Comparison of ENCODE assay signal across 10 mouse cellular contexts in the genomic region with DNA sequence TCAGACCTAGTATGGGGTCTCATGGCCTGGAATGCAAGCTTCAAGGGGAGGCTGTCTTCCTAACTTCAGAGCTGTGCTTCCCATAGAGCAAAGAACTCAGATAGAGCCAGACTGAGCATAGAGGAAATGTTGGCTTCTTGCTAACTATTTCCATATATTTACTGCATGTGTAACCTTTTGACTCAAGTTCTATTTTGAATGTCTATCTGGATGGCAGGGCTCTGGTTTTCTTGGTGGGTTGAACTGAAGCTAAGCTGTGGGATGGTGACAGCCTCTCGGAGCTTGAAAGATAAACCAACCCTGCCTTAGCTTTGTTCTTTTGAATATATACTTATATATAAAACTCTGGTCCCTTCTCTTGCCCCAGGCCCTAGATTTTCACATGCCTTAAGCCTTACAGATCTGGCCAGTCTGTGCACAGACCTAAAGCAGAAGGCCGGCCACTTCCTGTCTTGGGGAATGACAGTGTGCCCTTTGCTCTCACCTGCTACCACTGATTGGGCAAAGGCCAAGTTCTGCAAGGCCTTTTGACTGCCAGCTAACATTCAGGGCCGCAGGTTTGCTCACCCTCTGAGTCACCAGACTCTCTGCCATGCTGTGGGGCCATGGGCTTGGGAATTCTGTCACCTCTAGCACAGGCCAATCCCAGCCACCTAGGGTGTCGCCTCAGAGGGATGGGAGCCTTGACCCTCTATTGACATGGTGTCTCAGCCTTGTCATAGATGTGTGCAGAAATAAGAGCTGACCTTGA. TPM values are rescaled to one million over a fixed set of nuclear protein-coding genes. Genes with fewer than 3 reads are reported as not detected.
A peak's percentile ranks its signal among the peaks of the same experiment; 100 is the strongest.
DNase-seq lines count a peak whose midpoint lies in the region; ATAC-seq and TF ChIP-seq lines count a peak whose summit lies in the region.
"Had no signal": no experiment of that assay in that cellular context is flagged by ENCODE, and none has a peak within 500 bp of the region (broad histone marks: within the 10 kb centered on the region; RNA-seq: fewer than 3 reads in every experiment).

No protein-coding gene starts in this region.

- H3K27me3 ChIP-seq in heart, embryonic 12.5 days (replicated peaks) = no peaks in the 10 kb centered on the region
- H3K27me3 ChIP-seq in embryonic facial prominence, embryonic 10.5 days (replicated peaks; ENCODE audit: low read depth, poor library complexity, severe bottlenecking) = no peaks in the 10 kb centered on the region
- H3K27me3 ChIP-seq in kidney, embryonic 16.5 days (ENCODE audit: insufficient read depth, low read length) = no peaks in the 10 kb centered on the region
- H3K27me3 ChIP-seq in lung, postnatal 0 days (replicated peaks; ENCODE audit: insufficient read depth, low read length) = no peaks in the 10 kb centered on the region
- H3K27me3 ChIP-seq in hindbrain, embryonic 11.5 days (ENCODE audit: control insufficient read depth, insufficient read depth, low read length) = no peaks in the 10 kb centered on the region
- H3K27me3 ChIP-seq: hindbrain, embryonic 12.5 days; megakaryocyte, embryonic 14.5 days had no signal

- no peaks in the 10 kb centered on the region for H3K36me3 ChIP-seq in heart, embryonic 12.5 days
- H3K36me3 ChIP-seq in embryonic facial prominence, embryonic 10.5 days (replicated peaks) = no peaks in the 10 kb centered on the region
- no peaks in the 10 kb centered on the region for H3K36me3 ChIP-seq in kidney, embryonic 16.5 days (ENCODE audit: insufficient read depth, low read length)
- H3K36me3 ChIP-seq in lung, postnatal 0 days (ENCODE audit: insufficient read depth, low read length) = no peaks in the 10 kb centered on the region
- no peaks in the 10 kb centered on the region for H3K36me3 ChIP-seq in hindbrain, embryonic 11.5 days (ENCODE audit: control insufficient read depth, insufficient read depth, low read length)
- H3K36me3 ChIP-seq: hindbrain, embryonic 12.5 days had no signal

- no peak for TF ChIP-seq EP300 in lung, postnatal 0 days (IDR thresholded peaks at IDR 0.05)

- TF ChIP-seq CTCF in lung, postnatal 0 days (IDR thresholded peaks at IDR 0.05) = no peak

- no peak overlapping the region for H3K4me3 ChIP-seq in heart, embryonic 12.5 days
- no peak overlapping the region for H3K4me3 ChIP-seq in embryonic facial prominence, embryonic 10.5 days
- H3K4me3 ChIP-seq in kidney, embryonic 16.5 days (ENCODE audit: low read length) = no peak overlapping the region
- no peak overlapping the region for H3K4me3 ChIP-seq in lung, postnatal 0 days (ENCODE audit: low read depth, low read length)
- H3K4me3 ChIP-seq in hindbrain, embryonic 11.5 days (ENCODE audit: low read depth, low read length) = no peak overlapping the region
- H3K4me3 ChIP-seq: hindbrain, embryonic 12.5 days had no signal

- ATAC-seq in heart, embryonic 12.5 days (ENCODE audit: insufficient number of reproducible peaks, low FRiP score) = no peak; the same call in 1 of the 2 replicates
- ATAC-seq in kidney, embryonic 16.5 days (ENCODE audit: low FRiP score, low TSS enrichment) = no peak
- ATAC-seq in lung, postnatal 0 days = peak; percentile 30
- no peak for ATAC-seq in hindbrain, embryonic 11.5 days (ENCODE audit: low FRiP score)

- peaks cover 3% of the 10 kb centered on the region; the same call in 1 of the 2 replicates for H3K9me3 ChIP-seq in heart, embryonic 12.5 days (replicated peaks)
- H3K9me3 ChIP-seq in embryonic facial prominence, embryonic 10.5 days = no peaks in the 10 kb centered on the region
- H3K9me3 ChIP-seq in kidney, embryonic 16.5 days (ENCODE audit: low read length) = no peaks in the 10 kb centered on the region
- H3K9me3 ChIP-seq in lung, postnatal 0 days (ENCODE audit: low read length) = no peaks in the 10 kb centered on the region
- no peaks in the 10 kb centered on the region for H3K9me3 ChIP-seq in hindbrain, embryonic 11.5 days (ENCODE audit: control insufficient read depth, low read length)
- H3K9me3 ChIP-seq: hindbrain, embryonic 12.5 days; megakaryocyte, embryonic 14.5 days had no signal

- no peak overlapping the region for H3K4me2 ChIP-seq in heart, embryonic 12.5 days
- H3K4me2 ChIP-seq in kidney, embryonic 16.5 days (replicated peaks; ENCODE audit: low read depth, low read length) = no peak overlapping the region
- no peak overlapping the region for H3K4me2 ChIP-seq in lung, postnatal 0 days (replicated peaks; ENCODE audit: low read depth, low read length)
- no peak overlapping the region for H3K4me2 ChIP-seq in hindbrain, embryonic 11.5 days (replicated peaks; ENCODE audit: low read depth, low read length)
- H3K4me2 ChIP-seq: hindbrain, embryonic 12.5 days had no signal

- 0 out of 2 replicates have a peak overlapping the region, but pooled peaks have one; percentile 12 for H3K27ac ChIP-seq in heart, embryonic 12.5 days (ENCODE audit: poor library complexity, severe bottlenecking)
- peak overlapping the region; percentile 14; the same call in 1 of the 2 replicates for H3K27ac ChIP-seq in embryonic facial prominence, embryonic 10.5 days (replicated peaks)
- peak overlapping the region; percentile 82 for H3K27ac ChIP-seq in kidney, embryonic 16.5 days (ENCODE audit: low read length)
- peak overlapping the region; percentile 48 for H3K27ac ChIP-seq in lung, postnatal 0 days (ENCODE audit: low read length)
- H3K27ac ChIP-seq in hindbrain, embryonic 11.5 days (ENCODE audit: low read depth, low read length) = no peak overlapping the region
- H3K27ac ChIP-seq: hindbrain, embryonic 12.5 days had no signal

- DNase-seq in heart, postnatal 25 days (ENCODE audit: low spot score) = no peak
- no peak for DNase-seq in embryonic facial prominence, embryonic 10.5 days (ENCODE audit: low spot score)
- DNase-seq in lung, postnatal 0 days (ENCODE audit: low spot score) = peak; percentile 60
- DNase-seq in layer of hippocampus, adult 18-20 months (ENCODE audit: low spot score in 2 of 2) = no peak
- no peak for DNase-seq in hindbrain, embryonic 11.5 days (ENCODE audit: low spot score)
- no peak for DNase-seq in cerebellum, adult 11-12 months

- WGBS in heart, embryonic 12.5 days = 68% methylated on average over 4 of the region's 4 CpGs
- 80% methylated on average over 4 of the region's 4 CpGs for WGBS in embryonic facial prominence, embryonic 10.5 days
- 73% methylated on average over 4 of the region's 4 CpGs for WGBS in kidney, embryonic 16.5 days
- WGBS in lung, postnatal 0 days = 43% methylated on average over 4 of the region's 4 CpGs
- 87% methylated on average over 4 of the region's 4 CpGs for WGBS in hindbrain, embryonic 11.5 days

- intact Hi-C loops in heart, postnatal 25 days (cut with DNase I) = no loop called here

- H3K4me1 ChIP-seq in heart, embryonic 12.5 days (replicated peaks) = peaks cover 28% of the 10 kb centered on the region
- peaks cover 42% of the 10 kb centered on the region for H3K4me1 ChIP-seq in embryonic facial prominence, embryonic 10.5 days
- H3K4me1 ChIP-seq in kidney, embryonic 16.5 days (ENCODE audit: insufficient read depth, low read length) = peaks cover 36% of the 10 kb centered on the region
- H3K4me1 ChIP-seq in lung, postnatal 0 days (ENCODE audit: insufficient read depth, low read depth, low read length) = peaks cover 44% of the 10 kb centered on the region
- H3K4me1 ChIP-seq in hindbrain, embryonic 11.5 days (replicated peaks; ENCODE audit: control insufficient read depth, insufficient read depth, low read length) = no peaks in the 10 kb centered on the region
- H3K4me1 ChIP-seq: hindbrain, embryonic 12.5 days had no signal

- H3K9ac ChIP-seq in heart, embryonic 12.5 days = no peak overlapping the region
- 0 out of 2 replicates have a peak overlapping the region, but pooled peaks have one; percentile 2 for H3K9ac ChIP-seq in kidney, embryonic 16.5 days (replicated peaks; ENCODE audit: low read length)
- no peak overlapping the region for H3K9ac ChIP-seq in lung, postnatal 0 days (replicated peaks; ENCODE audit: low read depth)
- no peak overlapping the region for H3K9ac ChIP-seq in hindbrain, embryonic 11.5 days (ENCODE audit: low read depth, low read length)
- H3K9ac ChIP-seq: hindbrain, embryonic 12.5 days had no signal

RNA-seq across cellular contexts. Expression of a gene that starts 35.1 kb away (rescaled TPM):
- polyA plus RNA-seq in heart, embryonic 12.5 days (2016; fragmentation: Nextera tagmentation; extraction: Ambion mirVana) = 15.2 and 16.2 TPM in 2 replicates
- total RNA-seq in heart, postnatal 25 days (2021) = 10 to 100 TPM; 10.6 to 12.2 TPM
- polyA plus RNA-seq in embryonic facial prominence, embryonic 10.5 days (2016; fragmentation: Nextera tagmentation; extraction: Ambion mirVana) = 16.9 and 17.6 TPM in 2 replicates
- 26.4 and 27.8 TPM in 2 replicates for polyA plus RNA-seq in kidney, embryonic 16.5 days (2015; fragmentation: Nextera tagmentation; extraction: Ambion mirVana)
- polyA plus RNA-seq in lung, postnatal 0 days (2015; fragmentation: Nextera tagmentation; extraction: Ambion mirVana) = 36.0 and 43.0 TPM in 2 replicates
- 1 to 10 TPM; 9.0 to 9.6 TPM for total RNA-seq in layer of hippocampus, adult 18-20 months (2021)
- 10.0 and 10.8 TPM in 2 replicates for polyA plus RNA-seq in hindbrain, embryonic 11.5 days (2014; fragmentation: Nextera tagmentation; extraction: Ambion mirVana)
